Mouse (Mus musculus) cortical plate, adult 2 months (tissue): ENCODE results near the gene Capn7.

ENCODE experiments used
- CTCF ChIP-seq: fragments of 200-500 bp; IDR thresholded peaks from 2 replicates; pipeline ENCODE4 v1.5.1; 2011; ENCODE audit warnings: mild to moderate bottlenecking, control low read depth, low read length; ENCODE audit not compliant: insufficient read depth; ENCODE audit errors: extremely low read depth
- POLR2A ChIP-seq: fragments of 200-500 bp; IDR thresholded peaks from 2 replicates; pipeline ENCODE4 v1.6.1; 2011; ENCODE audit warnings: mild to moderate bottlenecking, low read length, control low read depth; ENCODE audit not compliant: insufficient read depth; ENCODE audit errors: extremely low read depth

DNA sequence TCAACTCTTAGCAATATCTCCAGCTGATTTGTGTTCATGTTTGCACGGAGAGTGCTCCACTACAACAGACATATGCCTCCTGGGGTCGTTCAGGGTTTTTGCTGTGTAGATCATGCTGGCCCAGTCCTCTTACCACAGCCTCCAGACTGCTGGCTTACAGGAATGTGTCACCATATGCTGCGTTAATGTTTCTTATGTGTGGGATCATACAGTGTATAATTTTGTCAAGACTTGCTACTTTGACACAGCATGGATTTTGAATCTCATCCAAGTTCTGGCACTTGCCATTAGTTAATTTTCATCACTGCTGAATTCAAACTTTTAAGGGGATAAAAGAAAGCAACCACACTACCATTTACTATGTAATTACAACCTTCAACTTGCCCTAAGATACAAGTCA, 673 bp upstream of the Capn7 start:
- TF ChIP-seq CTCF (no peak), POLR2A (no peak)
